Mouse (Mus musculus) G1E (cell line): ENCODE measurements around the gene Arhgap18. TPM values are rescaled to one million over a fixed set of nuclear protein-coding genes. Genes with fewer than 3 reads are reported as not detected.

Experiments
- ATAC-seq: 2 replicates; pipeline ENCODE4 v1.8.0; 2016; ENCODE audit warnings: mild to moderate bottlenecking; ENCODE audit not compliant: insufficient number of reproducible peaks, poor library complexity, low FRiP score, severe bottlenecking; ENCODE audit errors: extremely low read depth
- DNase-seq: peaks from one replicate; pipeline ENCODE4 v3.0.0; 2012; ENCODE audit warnings: low spot score
- H3K27me3 ChIP-seq: 2 replicates; pipeline ENCODE4 v1.6.1; 2012; ENCODE audit warnings: mild to moderate bottlenecking, low read length, inconsistent platforms; ENCODE audit not compliant: insufficient read depth
- H3K36me3 ChIP-seq: replicated peaks from 2 replicates; pipeline ENCODE3; 2012; ENCODE audit warnings: mild to moderate bottlenecking, inconsistent platforms
- H3K4me1 ChIP-seq: 2 replicates; pipeline ENCODE4 v1.6.1; 2012; ENCODE audit warnings: low read depth, low read length, inconsistent platforms, mixed read lengths; ENCODE audit not compliant: insufficient read depth
- H3K4me3 ChIP-seq: 2 replicates; pipeline ENCODE4 v1.5.1; 2012; ENCODE audit warnings: low read depth, mild to moderate bottlenecking, inconsistent platforms, low read length, moderate library complexity, mixed read lengths
- H3K9me3 ChIP-seq: replicated peaks from 2 replicates; pipeline ENCODE4 v1.6.1; 2012; ENCODE audit warnings: inconsistent platforms
- CTCF ChIP-seq: IDR thresholded peaks from 2 replicates; pipeline ENCODE4 v1.5.1; 2012; ENCODE audit warnings: low read depth, low read length, inconsistent platforms, mixed read lengths
- GATA1 ChIP-seq: IDR thresholded peaks from 2 replicates; pipeline ENCODE4 v1.6.1; 2012; ENCODE audit warnings: borderline replicate concordance, low read length, inconsistent platforms, mixed read lengths
- GATA2 ChIP-seq: IDR thresholded peaks from 2 replicates; pipeline ENCODE4 v1.6.1; 2012; ENCODE audit warnings: low read depth, low read length, inconsistent platforms, borderline replicate concordance
- POLR2AphosphoS5 ChIP-seq: IDR thresholded peaks from 2 replicates; pipeline ENCODE4 v1.6.1; 2012; ENCODE audit warnings: low read depth, low read length, inconsistent platforms; ENCODE audit not compliant: insufficient replicate concordance
- TAL1 ChIP-seq: conservative IDR thresholded peaks from 2 replicates; pipeline ENCODE4 v1.6.1; 2012; ENCODE audit warnings: low read depth, low read length, inconsistent platforms, mixed read lengths
- polyA plus RNA-seq: library from polyadenylated mRNA; stranded (reverse); fragments of >175 nt; gene quantifications from 2 replicates; pipeline ENCODE4 v1.2.3, GENCODE M21; 2012
- total RNA-seq, 2 experiments: library from RNA; stranded (forward) in 1 of 2; stranded (reverse) in 1 of 2; fragments of 200-1000 nt in 1 of 2; fragments of >200 nt in 1 of 2; fragmentation: Nextera tagmentation in 1 of 2; gene quantifications; 2 replicates each; pipeline ENCODE4 v1.2.3; 2014 to 2017

Arhgap18 gene
- total and polyA plus RNA-seq, 3 experiments, result 0.03 to 5.0 TPM; not detected in 1

GRCm38 (mm10) chr10:26958513-26958912 lies 205.3 kb downstream of the Arhgap18 start:
- no peak overlapping the region for H3K4me3 ChIP-seq
- H3K9me3 ChIP-seq, result no peaks in the 10 kb centered on the region
- TF ChIP-seq TAL1 (no peak), CTCF (no peak), GATA1 (no peak), GATA2 (no peak), POLR2AphosphoS5 (no peak)
- H3K27me3 ChIP-seq, result no peaks in the 10 kb centered on the region
- no peaks in the 10 kb centered on the region for H3K36me3 ChIP-seq
- no peak for ATAC-seq
- H3K4me1 ChIP-seq, result no peaks in the 10 kb centered on the region
- no peak for DNase-seq
